Mouse (Mus musculus): ENCODE measurements around the gene Tbc1d5.

- TF ChIP-seq NRF1 (IDR thresholded peaks at IDR 0.05; ENCODE audit: low read depth, low read length) (no peak), CTCF (conservative IDR thresholded peaks at IDR 0.05 in 1 of 2, IDR thresholded peaks at IDR 0.05 in 1 of 2; ENCODE audit: low read depth in 2 of 2, low read length in 2 of 2) (no peak), POLR2A (IDR thresholded peaks at IDR 0.05; ENCODE audit: low read depth, low read length) (no peak), MYC (IDR thresholded peaks at IDR 0.05; ENCODE audit: low read depth, low read length) (no peak), USF2 (conservative IDR thresholded peaks at IDR 0.05; ENCODE audit: low read depth, low read length) (no peak), ZNF384 (IDR thresholded peaks at IDR 0.05; ENCODE audit: low read depth, low read length) (no peak), ETS1 (conservative IDR thresholded peaks at IDR 0.05; ENCODE audit: low read depth, low read length) (no peak), EP300 (IDR thresholded peaks at IDR 0.05; ENCODE audit: low read length) (no peak), ZMIZ1 (IDR thresholded peaks at IDR 0.05; ENCODE audit: low read depth, low read length) (no peak), UBTF (IDR thresholded peaks at IDR 0.05; ENCODE audit: low read depth, low read length) (no peak), MXI1 (IDR thresholded peaks at IDR 0.05; ENCODE audit: low read depth, low read length) (no peak), MAZ (IDR thresholded peaks at IDR 0.05; ENCODE audit: low read depth, low read length) (no peak)
These were observed 438.3 kb downstream of the Tbc1d5 start for GRCm38 (mm10) chr17:50740804-50741203.
